8 mouse cellular contexts compared by ENCODE assay signal in the genomic region with DNA sequence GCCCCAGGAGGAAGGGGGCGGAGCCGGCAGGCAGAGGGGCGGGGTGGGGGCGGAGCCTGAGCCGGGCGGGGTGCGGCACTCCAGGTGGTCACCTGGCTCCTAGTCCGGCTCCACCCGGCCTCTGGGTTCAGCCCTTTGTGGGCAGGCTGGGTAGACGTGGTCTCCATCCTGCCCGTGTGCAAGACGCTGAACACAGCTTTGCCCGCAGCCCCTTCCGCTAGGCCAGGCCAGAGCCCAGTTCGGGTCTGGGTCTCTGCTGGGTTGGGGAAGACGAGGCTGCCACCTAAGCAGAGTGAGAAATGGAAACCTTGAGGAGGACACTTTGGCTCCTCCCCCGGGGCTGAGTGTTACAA.
DNase-seq lines count a peak whose midpoint lies in the region; ATAC-seq and TF ChIP-seq lines count a peak whose summit lies in the region.

No protein-coding gene starts in this region.

- no peaks in the 10 kb centered on the region for H3K27me3 ChIP-seq in embryonic facial prominence, embryonic 11.5 days (ENCODE audit: control insufficient read depth, insufficient read depth, low read length)
- 0 out of 2 replicates have a peak, but pooled peaks cover 5% of the 10 kb centered on the region for H3K27me3 ChIP-seq in intestine, embryonic 14.5 days (replicated peaks; ENCODE audit: control insufficient read depth, insufficient read depth, low read length)
- peaks cover 8% of the 10 kb centered on the region for H3K27me3 ChIP-seq in neural tube, embryonic 12.5 days (replicated peaks)

- H3K27ac ChIP-seq in layer of hippocampus, adult 2 months, result no peak overlapping the region
- H3K27ac ChIP-seq in embryonic facial prominence, embryonic 11.5 days (replicated peaks; ENCODE audit: low read depth, low read length), result no peak overlapping the region
- H3K27ac ChIP-seq in intestine, embryonic 14.5 days (ENCODE audit: low read depth), result peak overlapping the region; percentile 77
- no peak overlapping the region for H3K27ac ChIP-seq in neural tube, embryonic 12.5 days

- H3K4me3 ChIP-seq in layer of hippocampus, adult 2 months, result peak overlapping the region; percentile 57
- H3K4me3 ChIP-seq in embryonic facial prominence, embryonic 11.5 days (ENCODE audit: low read depth, low read length), result peak overlapping the region; percentile 53
- peak overlapping the region; percentile 83 for H3K4me3 ChIP-seq in intestine, embryonic 14.5 days (ENCODE audit: low read depth, low read length)
- H3K4me3 ChIP-seq in neural tube, embryonic 12.5 days, result peak overlapping the region; percentile 50

- no peak for DNase-seq in layer of hippocampus, adult 2 months (ENCODE audit: low spot score in 2 of 2)
- no peak for DNase-seq in layer of hippocampus, postnatal 25 days (ENCODE audit: extremely low spot score in 1 of 2, low spot score in 1 of 2)
- no peak for DNase-seq in embryonic facial prominence, embryonic 11.5 days (ENCODE audit: low spot score)
- DNase-seq in intestine, embryonic 14.5 days (ENCODE audit: low spot score), result no peak
- no peak for DNase-seq in thymus, postnatal 0 days (ENCODE audit: low spot score)
- no peak for DNase-seq in spleen, postnatal 14 days (ENCODE audit: low spot score in 2 of 2)
- DNase-seq in ovary, postnatal 36 days (ENCODE audit: low spot score), result no peak

- H3K9ac ChIP-seq in embryonic facial prominence, embryonic 11.5 days (replicated peaks; ENCODE audit: low read length), result peak overlapping the region; percentile 43
- H3K9ac ChIP-seq in intestine, embryonic 14.5 days (ENCODE audit: low read length), result peak overlapping the region; percentile 85
- peak overlapping the region; percentile 52; the same call in 1 of the 2 replicates for H3K9ac ChIP-seq in neural tube, embryonic 12.5 days

- no peaks in the 10 kb centered on the region for H3K9me3 ChIP-seq in embryonic facial prominence, embryonic 11.5 days (replicated peaks; ENCODE audit: control insufficient read depth, low read length)
- H3K9me3 ChIP-seq in intestine, embryonic 14.5 days (ENCODE audit: control insufficient read depth, low read length), result no peaks in the 10 kb centered on the region
- H3K9me3 ChIP-seq in neural tube, embryonic 12.5 days, result no peaks in the 10 kb centered on the region

- peak; percentile 87 for ATAC-seq in embryonic facial prominence, embryonic 11.5 days (replicated peaks; ENCODE audit: insufficient number of reproducible peaks, low FRiP score, low TSS enrichment, low read depth)
- peak; percentile 87 for ATAC-seq in intestine, embryonic 14.5 days (replicated peaks; ENCODE audit: low FRiP score, low TSS enrichment, low read depth)
- ATAC-seq in neural tube, embryonic 12.5 days (ENCODE audit: low FRiP score, low read depth), result peak; percentile 79; the same call in 1 of the 2 replicates

- H3K4me1 ChIP-seq in embryonic facial prominence, embryonic 11.5 days (ENCODE audit: control insufficient read depth, insufficient read depth, low read length), result no peaks in the 10 kb centered on the region
- H3K4me1 ChIP-seq in intestine, embryonic 14.5 days (replicated peaks; ENCODE audit: control insufficient read depth, insufficient read depth, low read length), result no peaks in the 10 kb centered on the region; the same call in 1 of the 2 replicates
- peaks cover 10% of the 10 kb centered on the region for H3K4me1 ChIP-seq in neural tube, embryonic 12.5 days

- H3K4me2 ChIP-seq in embryonic facial prominence, embryonic 11.5 days (ENCODE audit: low read depth, low read length), result peak overlapping the region; percentile 94
- peak overlapping the region; percentile 93 for H3K4me2 ChIP-seq in intestine, embryonic 14.5 days (ENCODE audit: low read length)
- H3K4me2 ChIP-seq in neural tube, embryonic 12.5 days (replicated peaks), result peak overlapping the region; percentile 87

- TF ChIP-seq CTCF in layer of hippocampus, adult 2 months (conservative IDR thresholded peaks at IDR 0.05), result no peak

- 1% methylated on average over 17 of the region's 17 CpGs for WGBS in embryonic facial prominence, embryonic 11.5 days
- 2% methylated on average over 17 of the region's 17 CpGs for whole genome bisulfite sequencing in intestine, embryonic 14.5 days
- 4% methylated on average over 17 of the region's 17 CpGs for WGBS in neural tube, embryonic 12.5 days

- no peaks in the 10 kb centered on the region for H3K36me3 ChIP-seq in embryonic facial prominence, embryonic 11.5 days (replicated peaks; ENCODE audit: control insufficient read depth, insufficient read depth, low read depth, low read length)
- H3K36me3 ChIP-seq in intestine, embryonic 14.5 days (ENCODE audit: control insufficient read depth, insufficient read depth, low read length), result no peaks in the 10 kb centered on the region
- H3K36me3 ChIP-seq in neural tube, embryonic 12.5 days, result no peaks in the 10 kb centered on the region
